Mouse (Mus musculus): ENCODE data around the gene Obsl1. TPM values are rescaled to one million over a fixed set of nuclear protein-coding genes. Genes with fewer than 3 reads are reported as not detected.

The Obsl1 gene
- total and polyA plus RNA-seq, 3 experiments = 0.08 to 1.2 TPM; not detected in 1

DNA sequence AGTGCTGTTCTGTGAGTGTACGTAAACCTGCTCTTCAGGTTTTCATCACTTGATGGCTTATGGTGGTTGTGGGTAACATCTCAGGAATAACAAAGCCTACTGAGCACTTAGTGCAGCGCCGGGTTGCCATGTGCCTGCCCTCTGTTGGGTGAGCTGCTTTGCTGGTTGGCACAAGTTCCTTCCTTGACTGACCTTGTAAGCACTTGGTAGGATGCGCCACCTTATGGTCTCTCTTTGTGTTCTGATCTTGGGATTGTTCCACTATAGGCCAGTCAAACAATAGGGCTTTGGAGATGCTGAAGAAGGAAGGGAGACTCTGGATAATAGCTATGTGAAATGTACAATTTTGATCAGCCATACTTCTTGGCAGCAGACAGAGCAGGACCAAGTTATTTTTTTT, 24.3 kb upstream of the Obsl1 start:
- DNase-seq (ENCODE audit: low read depth, low spot score) = no peak
- Histone ChIP-seq H3K9me3 (replicated peaks; ENCODE audit: insufficient read depth, low read length) (no peaks in the 10 kb centered on the region), H3K36me3 (ENCODE audit: control insufficient read depth in 1 of 2, insufficient read depth in 2 of 2, low read length in 2 of 2) (no peaks in the 10 kb centered on the region), H3K9ac (ENCODE audit: control insufficient read depth, low read depth, low read length, poor library complexity, severe bottlenecking) (no peak overlapping the region), H3K27ac (ENCODE audit: control insufficient read depth, low read depth, low read length) (no peak overlapping the region), H3K79me2 (ENCODE audit: control insufficient read depth, insufficient read depth, low read length, poor library complexity) (no peaks in the 10 kb centered on the region), H3K4me3 (ENCODE audit: control insufficient read depth in 1 of 2, insufficient read depth in 1 of 2, low read depth in 2 of 2, low read length in 2 of 2) (no peak overlapping the region), H3K27me3 (ENCODE audit: control insufficient read depth in 1 of 2, insufficient read depth in 2 of 2, low read length in 2 of 2) (no peaks in the 10 kb centered on the region), H3K4me1 (ENCODE audit: control insufficient read depth in 1 of 2, insufficient read depth in 2 of 2, low read length in 2 of 2) (no peaks in the 10 kb centered on the region)
- no peak for TF ChIP-seq TCF12 (IDR thresholded peaks at IDR 0.05; ENCODE audit: low read depth, low read length)
- TF ChIP-seq CHD1 (IDR thresholded peaks at IDR 0.05; ENCODE audit: low read depth, low read length) = no peak
- no peak for TF ChIP-seq MAFK (IDR thresholded peaks at IDR 0.05; ENCODE audit: borderline replicate concordance, low read depth, low read length)
- no peak for TF ChIP-seq RCOR1 (IDR thresholded peaks at IDR 0.05; ENCODE audit: low read depth, low read length)
- TF ChIP-seq MAX (IDR thresholded peaks at IDR 0.05; ENCODE audit: low read length) = no peak
- no peak for TF ChIP-seq SIN3A (IDR thresholded peaks at IDR 0.05; ENCODE audit: low read length)
- no peak for TF ChIP-seq POLR2AphosphoS5 (IDR thresholded peaks at IDR 0.05; ENCODE audit: borderline replicate concordance, low read depth, low read length)
- no peak for TF ChIP-seq HCFC1 (IDR thresholded peaks at IDR 0.05; ENCODE audit: low read depth, low read length)
- no peak for TF ChIP-seq JUND (IDR thresholded peaks at IDR 0.05; ENCODE audit: low read depth, low read length)
- TF ChIP-seq MXI1 (IDR thresholded peaks at IDR 0.05; ENCODE audit: low read depth, low read length) = no peak
- TF ChIP-seq RAD21 (IDR thresholded peaks at IDR 0.05; ENCODE audit: low read depth, low read length) = no peak
- TF ChIP-seq USF2 (IDR thresholded peaks at IDR 0.05; ENCODE audit: borderline replicate concordance in 1 of 2, insufficient read depth in 1 of 2, low read depth in 1 of 2, low read length in 2 of 2) = no peak
- no peak for TF ChIP-seq NRF1 (IDR thresholded peaks at IDR 0.05; ENCODE audit: insufficient read depth, low read depth, low read length, poor library complexity, severe bottlenecking)
- no peak for TF ChIP-seq GATA1 (IDR thresholded peaks at IDR 0.05; ENCODE audit: low read depth, low read length)
- TF ChIP-seq KAT2A (conservative IDR thresholded peaks at IDR 0.05; ENCODE audit: low read depth, low read length) = no peak
- no peak for TF ChIP-seq CHD2 (IDR thresholded peaks at IDR 0.05; ENCODE audit: low read length)

DNA sequence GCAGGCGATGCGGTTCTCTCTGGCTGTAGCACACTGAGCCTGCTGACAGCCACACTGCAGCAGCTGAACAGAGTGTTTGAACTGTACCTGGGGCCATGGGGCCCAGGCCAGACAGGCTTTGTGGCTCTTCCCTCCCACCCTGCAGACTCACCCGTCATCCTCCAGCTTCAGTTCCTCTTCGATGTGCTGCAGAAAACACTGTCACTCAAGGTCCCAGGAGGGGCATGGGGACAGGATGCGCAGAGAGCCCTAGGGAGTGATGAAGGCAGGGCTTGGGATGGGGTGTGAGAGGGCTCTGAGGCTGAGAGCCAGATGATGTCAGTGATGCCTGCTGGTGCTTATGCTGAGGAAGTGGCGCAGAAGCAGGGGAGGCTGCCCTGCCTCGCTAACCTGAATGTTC, 18.4 kb upstream of the Obsl1 start:
- H3K9ac ChIP-seq (ENCODE audit: control insufficient read depth, low read depth, low read length, poor library complexity, severe bottlenecking) = no peak overlapping the region

More for the DNA sequence above, 18.4 kb upstream of the Obsl1 start:
- DNase-seq (ENCODE audit: low read depth, low spot score) = no peak
- peaks cover 0 to 11% of the 10 kb centered on the region in 2 experiments; a peak in 2 of 4 replicates for H3K36me3 ChIP-seq (ENCODE audit: control insufficient read depth in 1 of 2, insufficient read depth in 2 of 2, low read length in 2 of 2)
- no peak overlapping the region for H3K27ac ChIP-seq (ENCODE audit: control insufficient read depth, low read depth, low read length)
- H3K27me3 ChIP-seq (ENCODE audit: control insufficient read depth in 1 of 2, insufficient read depth in 2 of 2, low read length in 2 of 2) = no peaks in the 10 kb centered on the region
- H3K9me3 ChIP-seq (replicated peaks; ENCODE audit: insufficient read depth, low read length) = no peaks in the 10 kb centered on the region
- TF ChIP-seq ZKSCAN1 (IDR thresholded peaks at IDR 0.05; ENCODE audit: low read depth, low read length) (no peak), NRF1 (IDR thresholded peaks at IDR 0.05; ENCODE audit: insufficient read depth, low read depth, low read length, poor library complexity, severe bottlenecking) (no peak), GABPA (IDR thresholded peaks at IDR 0.05; ENCODE audit: low read depth, low read length) (no peak), MXI1 (IDR thresholded peaks at IDR 0.05; ENCODE audit: low read depth, low read length) (no peak), RAD21 (IDR thresholded peaks at IDR 0.05; ENCODE audit: low read depth, low read length) (no peak), MYB (IDR thresholded peaks at IDR 0.05; ENCODE audit: low read depth, low read length) (no peak)
- no peak overlapping the region for H3K4me3 ChIP-seq (ENCODE audit: control insufficient read depth in 1 of 2, insufficient read depth in 1 of 2, low read depth in 2 of 2, low read length in 2 of 2)
- H3K79me2 ChIP-seq (ENCODE audit: control insufficient read depth, insufficient read depth, low read length, poor library complexity) = peaks cover 2% of the 10 kb centered on the region; the same call in 1 of the 2 replicates
- peaks cover 0 to 8% of the 10 kb centered on the region in 2 experiments; a peak in 1 of 4 replicates for H3K4me1 ChIP-seq (ENCODE audit: control insufficient read depth in 1 of 2, insufficient read depth in 2 of 2, low read length in 2 of 2)

Data from MEL (cell line).